Mouse (Mus musculus): ENCODE measurements around the gene Irs1. TPM values are rescaled to one million over a fixed set of nuclear protein-coding genes. Genes with fewer than 3 reads are reported as not detected.

The Irs1 gene
- polyA plus RNA-seq, 1 experiment from 2014 or later = 8.5 TPM

GRCm38 (mm10) chr1:82188549-82189231 lies 102.5 kb downstream of the Irs1 start:
- Histone ChIP-seq H3K27me3 (no peaks in the 10 kb centered on the region), H3K9me3 (no peaks in the 10 kb centered on the region), H3K9ac (no peak overlapping the region), H3K4me3 (no peak overlapping the region), H3K4me2 (no peak overlapping the region), H3K36me3 (no peaks in the 10 kb centered on the region), H3K4me1 (replicated peaks) (peaks cover 4% of the 10 kb centered on the region), H3K27ac (no peak overlapping the region)
- WGBS = 88% methylated on average over 10 of the region's 10 CpGs
- ATAC-seq (ENCODE audit: low FRiP score) = no peak

GRCm38 (mm10) chr1:82183913-82184442 lies 107.2 kb downstream of the Irs1 start:
- Histone ChIP-seq H3K9ac (no peak overlapping the region), H3K9me3 (no peaks in the 10 kb centered on the region), H3K4me1 (replicated peaks) (no peaks in the 10 kb centered on the region), H3K4me2 (no peak overlapping the region), H3K4me3 (no peak overlapping the region), H3K27ac (no peak overlapping the region), H3K36me3 (no peaks in the 10 kb centered on the region), H3K27me3 (no peaks in the 10 kb centered on the region)
- 80% methylated on average over 8 of the region's 8 CpGs for WGBS
- no peak for ATAC-seq (ENCODE audit: low FRiP score)

Other genes with a start within 250 kb of the Irs1 start
- 23.5 and 25.6 TPM in 2 replicates for gene Gm9747, start 58.3 kb downstream of the Irs1 start, polyA plus RNA-seq (2015; fragmentation: Nextera tagmentation; extraction: Ambion mirVana)
- 4.3 and 5.4 TPM in 2 replicates for gene Rhbdd1, start 25.0 kb upstream of the Irs1 start, polyA plus RNA-seq (2015; fragmentation: Nextera tagmentation; extraction: Ambion mirVana)

All from hindbrain, embryonic 13.5 days (tissue).